Mouse (Mus musculus): ENCODE data around the gene Gadl1.

DNA sequence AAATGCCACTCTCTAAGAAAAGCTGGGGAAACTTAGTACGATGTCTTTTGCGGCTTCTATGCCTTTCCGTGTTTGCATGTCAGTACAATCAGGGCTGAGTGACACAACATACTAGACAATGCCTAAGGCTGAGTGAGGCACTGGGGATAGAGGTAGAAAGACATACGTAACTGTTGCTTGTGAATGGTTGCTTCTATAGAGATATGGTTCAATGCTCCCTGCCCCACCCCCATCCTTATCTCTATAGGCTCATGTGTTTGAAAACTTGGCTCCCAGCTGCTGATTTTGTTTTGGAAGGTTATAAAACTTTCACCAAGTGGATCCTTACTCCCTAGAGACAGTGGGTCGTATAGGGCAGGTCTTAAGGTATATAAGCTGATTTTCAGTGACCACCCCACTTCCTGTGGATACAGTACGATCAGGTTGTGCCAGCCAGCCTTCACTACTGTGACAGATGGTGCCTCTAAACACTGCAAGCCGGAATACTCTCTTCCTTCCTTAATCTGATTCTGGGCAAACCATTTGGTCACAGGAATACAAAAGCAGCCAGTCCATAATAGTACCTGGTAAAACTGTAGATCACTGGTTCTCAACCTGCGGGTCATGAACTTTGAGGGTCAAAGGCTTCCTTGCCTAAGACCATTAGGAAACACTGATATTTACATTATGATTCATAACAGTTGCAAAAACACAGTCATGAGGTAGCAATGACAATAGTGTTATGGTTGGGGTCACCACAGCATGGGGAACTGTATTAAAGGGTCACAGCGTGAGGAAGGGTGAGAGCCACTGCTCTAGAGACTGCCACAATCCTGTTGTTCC lies 202.1 kb downstream of the Gadl1 start:
- no peak for TF ChIP-seq POLR2A (IDR thresholded peaks at IDR 0.05; ENCODE audit: insufficient read depth, low read length)
- TF ChIP-seq CTCF (IDR thresholded peaks at IDR 0.05; ENCODE audit: low read depth, low read length): no peak
